Mouse (Mus musculus) heart, adult 9 months (tissue): ENCODE measurements around the gene Nars2.
A peak's percentile ranks its signal among the peaks of the same experiment; 100 is the strongest.

Experiments
- DNase-seq, 2 experiments: peaks; one replicate each; pipeline ENCODE4 v3.0.0; 2022; ENCODE audit warnings: low spot score in 2 of 2

Gene Nars2

GRCm38 (mm10) chr7:97072061-97072460 is 120.8 kb downstream of the Nars2 start:
- DNase-seq: no peak

- no peak for DNase-seq
Observed at GRCm38 (mm10) chr7:97074974-97075373, 123.7 kb downstream of the Nars2 start.

GRCm38 (mm10) chr7:97076977-97077376 is 125.7 kb downstream of the Nars2 start:
- DNase-seq: no peak

- DNase-seq: no peak
Observed at GRCm38 (mm10) chr7:97078685-97079084, 127.4 kb downstream of the Nars2 start.

- DNase-seq: peak; percentile 57 to 62
Observed at GRCm38 (mm10) chr7:97079145-97079544, 127.8 kb downstream of the Nars2 start.

GRCm38 (mm10) chr7:97079651-97080365 is 128.5 kb downstream of the Nars2 start:
- no peak for DNase-seq

- no peak for DNase-seq
Observed at GRCm38 (mm10) chr7:97080621-97081241, 129.4 kb downstream of the Nars2 start.

- peak; percentile 75 to 76 for DNase-seq
Observed at GRCm38 (mm10) chr7:97081242-97081958, 130.1 kb downstream of the Nars2 start, which contains the start of gene Gab2. Gene Gab2, plus strand, starts transcription at chr7:97081586.

- no peak for DNase-seq
Observed at GRCm38 (mm10) chr7:97081959-97082218, 130.6 kb downstream of the Nars2 start.

- peak; percentile 89 to 93 for DNase-seq
Observed at GRCm38 (mm10) chr7:97082219-97083101, 131.2 kb downstream of the Nars2 start.

GRCm38 (mm10) chr7:97083579-97083978 is 132.3 kb downstream of the Nars2 start:
- DNase-seq: no peak

GRCm38 (mm10) chr7:97084181-97084580 is 132.9 kb downstream of the Nars2 start:
- DNase-seq: peak in 1 of 2 experiments; percentile 57

- no peak for DNase-seq
Observed at GRCm38 (mm10) chr7:97085291-97085690, 134.0 kb downstream of the Nars2 start.

- DNase-seq: no peak
Observed at GRCm38 (mm10) chr7:97094241-97094640, 142.9 kb downstream of the Nars2 start.

GRCm38 (mm10) chr7:97108119-97108518 is 156.8 kb downstream of the Nars2 start:
- DNase-seq: no peak
